Mouse (Mus musculus) layer of hippocampus, adult 11-12 months (tissue): ENCODE measurements around the gene Pdcd10.

Experiments
- DNase-seq: peaks from one replicate; pipeline ENCODE4 v3.0.0; 2022; ENCODE audit warnings: low spot score

The Pdcd10 gene

DNA sequence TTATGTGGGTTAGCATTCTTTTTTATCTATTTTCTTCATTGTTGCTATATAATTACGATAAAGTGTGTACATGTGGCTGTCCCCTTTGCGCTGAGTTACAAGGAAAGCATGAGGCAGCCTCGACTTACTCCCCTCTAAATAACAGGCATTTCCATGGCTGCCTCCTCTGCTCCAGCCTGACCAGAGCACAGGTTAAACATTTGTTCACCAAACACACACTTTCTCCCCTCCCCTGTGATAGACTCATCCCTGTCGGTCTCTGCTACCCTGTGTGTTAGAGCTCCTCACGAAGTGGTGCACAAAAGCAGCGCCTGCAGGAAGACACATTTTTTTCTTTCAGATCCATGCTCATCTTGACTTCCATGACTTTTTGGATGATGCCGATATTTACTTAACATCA is 82.0 kb downstream of the Pdcd10 start:
- no peak for DNase-seq

- DNase-seq, result no peak
Observed at GRCm38 (mm10) chr3:75468154-75468553, 88.5 kb downstream of the Pdcd10 start.
